Mouse (Mus musculus): ENCODE results near the gene Pex19. TPM values are rescaled to one million over a fixed set of nuclear protein-coding genes. Genes with fewer than 3 reads are reported as not detected.
A peak's percentile ranks its signal among the peaks of the same experiment; 100 is the strongest.

Gene Pex19
- polyA plus RNA-seq, 1 experiment from 2014 or later = 120 TPM

- Histone ChIP-seq H3K27me3 (ENCODE audit: control insufficient read depth, insufficient read depth, low read length) (no peaks in the 10 kb centered on the region), H3K27ac (ENCODE audit: low read depth, low read length) (peak overlapping the region; percentile 70), H3K4me1 (ENCODE audit: control insufficient read depth, insufficient read depth, low read length) (peaks cover 7% of the 10 kb centered on the region; the same call in 1 of the 2 replicates), H3K36me3 (ENCODE audit: control insufficient read depth, insufficient read depth, low read length) (peaks cover 6% of the 10 kb centered on the region), H3K9me3 (replicated peaks; ENCODE audit: control insufficient read depth, low read length) (no peaks in the 10 kb centered on the region), H3K4me2 (peak overlapping the region; percentile 27; the same call in 1 of the 2 replicates), H3K4me3 (ENCODE audit: low read depth, low read length) (no peak overlapping the region), H3K9ac (ENCODE audit: low read depth, low read length) (no peak overlapping the region)
- ATAC-seq (replicated peaks; ENCODE audit: insufficient number of reproducible peaks, low FRiP score, low TSS enrichment) = peak; percentile 33
Observed at GRCm38 (mm10) chr1:172160508-172160907, 34.0 kb downstream of the Pex19 start.

GRCm38 (mm10) chr1:172162009-172162408 lies 35.5 kb downstream of the Pex19 start:
- Histone ChIP-seq H3K9me3 (replicated peaks; ENCODE audit: control insufficient read depth, low read length) (no peaks in the 10 kb centered on the region), H3K4me3 (ENCODE audit: low read depth, low read length) (no peak overlapping the region), H3K27ac (ENCODE audit: low read depth, low read length) (no peak overlapping the region), H3K9ac (ENCODE audit: low read depth, low read length) (no peak overlapping the region), H3K4me2 (no peak overlapping the region), H3K36me3 (ENCODE audit: control insufficient read depth, insufficient read depth, low read length) (0 out of 2 replicates have a peak, but pooled peaks cover 4% of the 10 kb centered on the region), H3K4me1 (ENCODE audit: control insufficient read depth, insufficient read depth, low read length) (peaks cover 7% of the 10 kb centered on the region; the same call in 1 of the 2 replicates), H3K27me3 (ENCODE audit: control insufficient read depth, insufficient read depth, low read length) (no peaks in the 10 kb centered on the region)
- ATAC-seq (replicated peaks; ENCODE audit: insufficient number of reproducible peaks, low FRiP score, low TSS enrichment) = no peak
- 91% methylated on average over 1 of the region's 1 CpGs for WGBS (ENCODE audit: insufficient replicate concordance)

DNA sequence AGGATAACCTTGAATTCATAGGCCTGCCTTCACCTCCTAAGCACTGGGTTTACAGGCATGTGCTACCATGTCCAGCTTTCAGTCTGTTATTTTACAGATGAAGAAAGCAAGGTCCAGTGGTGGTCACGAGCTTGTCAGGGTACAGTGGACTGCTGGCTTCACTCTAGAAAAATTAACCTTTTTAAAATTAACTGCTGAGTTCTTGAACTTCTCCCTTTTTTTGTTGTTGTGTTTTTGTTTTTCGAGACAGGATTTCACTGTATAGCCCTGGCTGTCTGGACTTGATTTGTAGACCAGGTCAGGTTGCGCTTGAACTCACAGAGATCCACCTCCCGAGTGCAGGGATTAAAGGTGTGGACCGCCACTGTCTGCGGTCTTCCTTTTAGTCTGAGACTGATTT lies 36.4 kb downstream of the Pex19 start:
- Histone ChIP-seq H3K36me3 (ENCODE audit: control insufficient read depth, insufficient read depth, low read length) (0 out of 2 replicates have a peak, but pooled peaks cover 4% of the 10 kb centered on the region), H3K4me3 (ENCODE audit: low read depth, low read length) (no peak overlapping the region), H3K4me1 (ENCODE audit: control insufficient read depth, insufficient read depth, low read length) (peaks cover 7% of the 10 kb centered on the region; the same call in 1 of the 2 replicates), H3K9me3 (replicated peaks; ENCODE audit: control insufficient read depth, low read length) (no peaks in the 10 kb centered on the region), H3K9ac (ENCODE audit: low read depth, low read length) (no peak overlapping the region), H3K27me3 (ENCODE audit: control insufficient read depth, insufficient read depth, low read length) (no peaks in the 10 kb centered on the region), H3K4me2 (no peak overlapping the region), H3K27ac (ENCODE audit: low read depth, low read length) (no peak overlapping the region)
- 87% methylated on average over 6 of the region's 6 CpGs for WGBS (ENCODE audit: insufficient replicate concordance)
- ATAC-seq (replicated peaks; ENCODE audit: insufficient number of reproducible peaks, low FRiP score, low TSS enrichment) = no peak

DNA sequence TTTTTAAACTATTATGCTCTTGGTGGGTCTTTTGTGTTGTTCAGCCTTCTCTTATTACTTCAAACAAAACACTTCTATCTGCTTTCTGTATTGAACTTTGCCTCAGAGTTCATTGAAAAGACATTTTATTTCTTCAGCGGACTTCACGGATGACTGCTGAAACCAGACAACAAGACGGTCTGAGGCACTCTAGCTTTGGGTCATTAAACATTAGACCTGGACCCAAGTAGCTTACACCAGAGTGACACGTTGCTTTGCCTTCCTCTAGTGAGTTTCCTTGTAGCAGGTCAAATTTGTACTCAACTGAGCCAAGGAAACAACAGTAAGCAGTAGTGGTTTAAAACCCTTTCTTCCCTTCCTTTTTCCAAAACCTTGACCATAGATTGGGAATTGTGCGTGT lies 41.4 kb downstream of the Pex19 start:
- WGBS (ENCODE audit: insufficient replicate concordance) = 93% methylated on average over 5 of the region's 5 CpGs
- H3K9ac ChIP-seq (ENCODE audit: low read depth, low read length) = no peak overlapping the region
- H3K36me3 ChIP-seq (ENCODE audit: control insufficient read depth, insufficient read depth, low read length) = peaks cover 29% of the 10 kb centered on the region
- H3K4me2 ChIP-seq = no peak overlapping the region
- H3K9me3 ChIP-seq (replicated peaks; ENCODE audit: control insufficient read depth, low read length) = 0 out of 2 replicates have a peak, but pooled peaks cover 2% of the 10 kb centered on the region
- no peak for ATAC-seq (replicated peaks; ENCODE audit: insufficient number of reproducible peaks, low FRiP score, low TSS enrichment)
- no peaks in the 10 kb centered on the region for H3K27me3 ChIP-seq (ENCODE audit: control insufficient read depth, insufficient read depth, low read length)
- no peak overlapping the region for H3K4me3 ChIP-seq (ENCODE audit: low read depth, low read length)
- H3K4me1 ChIP-seq (ENCODE audit: control insufficient read depth, insufficient read depth, low read length) = no peaks in the 10 kb centered on the region
- H3K27ac ChIP-seq (ENCODE audit: low read depth, low read length) = no peak overlapping the region

GRCm38 (mm10) chr1:172169809-172170208 lies 43.3 kb downstream of the Pex19 start:
- Histone ChIP-seq H3K27ac (ENCODE audit: low read depth, low read length) (no peak overlapping the region), H3K4me2 (no peak overlapping the region), H3K4me3 (ENCODE audit: low read depth, low read length) (no peak overlapping the region), H3K27me3 (ENCODE audit: control insufficient read depth, insufficient read depth, low read length) (no peaks in the 10 kb centered on the region), H3K9me3 (replicated peaks; ENCODE audit: control insufficient read depth, low read length) (0 out of 2 replicates have a peak, but pooled peaks cover 2% of the 10 kb centered on the region), H3K36me3 (ENCODE audit: control insufficient read depth, insufficient read depth, low read length) (peaks cover 37% of the 10 kb centered on the region), H3K9ac (ENCODE audit: low read depth, low read length) (no peak overlapping the region), H3K4me1 (ENCODE audit: control insufficient read depth, insufficient read depth, low read length) (peaks cover 9% of the 10 kb centered on the region; the same call in 1 of the 2 replicates)
- ATAC-seq (replicated peaks; ENCODE audit: insufficient number of reproducible peaks, low FRiP score, low TSS enrichment) = no peak
- WGBS (ENCODE audit: insufficient replicate concordance) = 95% methylated on average over 5 of the region's 5 CpGs

DNA sequence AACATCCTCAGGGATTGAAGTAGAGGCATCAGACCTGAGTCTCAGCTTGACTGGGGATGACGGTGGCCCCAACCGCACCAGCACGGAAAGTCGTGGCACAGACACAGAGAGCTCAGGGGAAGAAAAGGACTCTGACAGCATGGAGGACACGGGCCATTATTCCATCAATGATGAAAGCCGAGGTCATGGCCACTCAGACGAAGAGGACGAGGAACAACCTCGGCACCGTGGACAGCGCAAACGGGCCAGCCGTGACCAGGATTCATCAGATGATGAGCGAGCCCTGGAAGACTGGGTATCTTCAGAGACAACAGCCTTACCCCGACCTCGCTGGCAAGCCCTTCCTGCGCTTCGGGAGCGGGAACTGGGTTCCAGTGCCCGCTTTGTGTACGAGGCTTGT lies 45.8 kb downstream of the Pex19 start:
- no peak for ATAC-seq (replicated peaks; ENCODE audit: insufficient number of reproducible peaks, low FRiP score, low TSS enrichment)
- Histone ChIP-seq H3K4me1 (ENCODE audit: control insufficient read depth, insufficient read depth, low read length) (peaks cover 9% of the 10 kb centered on the region; the same call in 1 of the 2 replicates), H3K27me3 (ENCODE audit: control insufficient read depth, insufficient read depth, low read length) (no peaks in the 10 kb centered on the region), H3K4me2 (no peak overlapping the region), H3K36me3 (ENCODE audit: control insufficient read depth, insufficient read depth, low read length) (peaks cover 46% of the 10 kb centered on the region), H3K27ac (ENCODE audit: low read depth, low read length) (no peak overlapping the region), H3K9ac (ENCODE audit: low read depth, low read length) (no peak overlapping the region), H3K9me3 (replicated peaks; ENCODE audit: control insufficient read depth, low read length) (0 out of 2 replicates have a peak, but pooled peaks cover 2% of the 10 kb centered on the region), H3K4me3 (ENCODE audit: low read depth, low read length) (no peak overlapping the region)
- WGBS (ENCODE audit: insufficient replicate concordance) = 93% methylated on average over 21 of the region's 21 CpGs

DNA sequence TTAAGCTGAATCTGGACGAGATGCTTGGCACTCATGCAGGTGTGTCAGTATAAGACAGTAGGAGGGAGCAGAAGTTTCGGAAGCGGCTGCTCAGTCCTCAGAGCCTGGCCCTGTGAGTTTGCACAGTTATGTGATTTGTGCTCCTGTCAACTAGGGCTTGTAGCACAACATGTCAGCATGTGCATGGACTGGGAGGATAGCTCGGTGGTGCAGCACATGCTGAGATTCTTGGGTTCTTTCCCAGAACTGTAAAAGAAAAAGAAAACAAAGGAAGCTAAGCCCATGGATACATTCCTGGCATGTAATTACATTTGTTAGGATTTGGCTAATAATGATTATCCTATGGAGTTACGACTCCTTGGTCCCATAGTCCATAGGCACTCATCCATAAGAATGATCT lies 46.6 kb downstream of the Pex19 start:
- Histone ChIP-seq H3K9me3 (replicated peaks; ENCODE audit: control insufficient read depth, low read length) (0 out of 2 replicates have a peak, but pooled peaks cover 2% of the 10 kb centered on the region), H3K9ac (ENCODE audit: low read depth, low read length) (no peak overlapping the region), H3K27ac (ENCODE audit: low read depth, low read length) (no peak overlapping the region), H3K4me2 (no peak overlapping the region), H3K4me3 (ENCODE audit: low read depth, low read length) (no peak overlapping the region), H3K4me1 (ENCODE audit: control insufficient read depth, insufficient read depth, low read length) (peaks cover 9% of the 10 kb centered on the region; the same call in 1 of the 2 replicates), H3K36me3 (ENCODE audit: control insufficient read depth, insufficient read depth, low read length) (peaks cover 46% of the 10 kb centered on the region), H3K27me3 (ENCODE audit: control insufficient read depth, insufficient read depth, low read length) (no peaks in the 10 kb centered on the region)
- ATAC-seq (replicated peaks; ENCODE audit: insufficient number of reproducible peaks, low FRiP score, low TSS enrichment) = no peak
- WGBS (ENCODE audit: insufficient replicate concordance) = 91% methylated on average over 5 of the region's 5 CpGs

GRCm38 (mm10) chr1:172177791-172178190 lies 51.2 kb downstream of the Pex19 start:
- Histone ChIP-seq H3K4me3 (ENCODE audit: low read depth, low read length) (no peak overlapping the region), H3K9ac (ENCODE audit: low read depth, low read length) (no peak overlapping the region), H3K27me3 (ENCODE audit: control insufficient read depth, insufficient read depth, low read length) (no peaks in the 10 kb centered on the region), H3K36me3 (ENCODE audit: control insufficient read depth, insufficient read depth, low read length) (peaks cover 33% of the 10 kb centered on the region), H3K4me1 (ENCODE audit: control insufficient read depth, insufficient read depth, low read length) (peaks cover 9% of the 10 kb centered on the region; the same call in 1 of the 2 replicates), H3K27ac (ENCODE audit: low read depth, low read length) (no peak overlapping the region), H3K9me3 (replicated peaks; ENCODE audit: control insufficient read depth, low read length) (no peaks in the 10 kb centered on the region), H3K4me2 (no peak overlapping the region)
- 92% methylated on average over 7 of the region's 7 CpGs for WGBS (ENCODE audit: insufficient replicate concordance)
- no peak for ATAC-seq (replicated peaks; ENCODE audit: insufficient number of reproducible peaks, low FRiP score, low TSS enrichment)

- Histone ChIP-seq H3K9ac (ENCODE audit: low read depth, low read length) (no peak overlapping the region), H3K4me1 (ENCODE audit: control insufficient read depth, insufficient read depth, low read length) (peaks cover 2% of the 10 kb centered on the region; the same call in 1 of the 2 replicates), H3K36me3 (ENCODE audit: control insufficient read depth, insufficient read depth, low read length) (peaks cover 28% of the 10 kb centered on the region), H3K27ac (ENCODE audit: low read depth, low read length) (no peak overlapping the region), H3K4me3 (ENCODE audit: low read depth, low read length) (no peak overlapping the region), H3K9me3 (replicated peaks; ENCODE audit: control insufficient read depth, low read length) (no peaks in the 10 kb centered on the region), H3K4me2 (no peak overlapping the region), H3K27me3 (ENCODE audit: control insufficient read depth, insufficient read depth, low read length) (no peaks in the 10 kb centered on the region)
- no peak for ATAC-seq (replicated peaks; ENCODE audit: insufficient number of reproducible peaks, low FRiP score, low TSS enrichment)
- WGBS (ENCODE audit: insufficient replicate concordance) = 75% methylated on average over 7 of the region's 7 CpGs
Observed at GRCm38 (mm10) chr1:172179102-172179501, 52.5 kb downstream of the Pex19 start.
